Mouse (Mus musculus) cerebellum, adult 2 months (tissue): ENCODE results near the gene Arfgap2.
A peak's percentile ranks its signal among the peaks of the same experiment; 100 is the strongest.

Experiments
- CTCF ChIP-seq: fragments of 200-500 bp; IDR thresholded peaks from 2 replicates; pipeline ENCODE4 v1.5.1; 2011; ENCODE audit warnings: low read depth, mild to moderate bottlenecking, control low read depth, low read length, moderate library complexity, borderline replicate concordance; ENCODE audit not compliant: insufficient read depth
- POLR2A ChIP-seq: fragments of 200-500 bp; IDR thresholded peaks from 2 replicates; pipeline ENCODE4 v1.6.1; 2011; ENCODE audit warnings: low read length, control low read depth, borderline replicate concordance; ENCODE audit not compliant: insufficient read depth

GRCm38 (mm10) chr2:91264711-91265681 is at the start of gene Arfgap2:
- TF ChIP-seq CTCF (no peak), POLR2A (peak; percentile 60; the same call in 1 of the 2 replicates)
